Mouse (Mus musculus): ENCODE measurements around the gene Gtpbp1.

Gtpbp1 gene

DNA sequence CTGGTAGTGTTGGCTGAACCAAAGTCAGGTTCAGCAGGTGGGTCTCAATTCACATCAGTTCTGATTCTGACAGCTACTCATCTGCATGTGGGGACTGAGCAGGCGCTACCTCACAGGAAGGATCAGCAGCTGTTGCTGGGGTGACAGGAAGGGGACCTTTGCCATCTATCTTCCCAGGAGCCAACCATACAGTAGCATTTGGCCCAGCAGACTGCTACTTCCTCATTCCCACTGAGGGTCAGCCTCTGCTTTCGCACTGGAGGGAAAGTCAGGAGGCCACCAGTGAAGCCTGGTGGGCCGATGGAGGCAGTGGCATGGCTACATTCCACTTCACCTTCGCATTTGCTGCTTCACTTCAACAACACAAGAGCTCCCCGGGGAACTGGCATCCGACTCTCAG lies 77.7 kb downstream of the Gtpbp1 start:
- TF ChIP-seq GATA4 (IDR thresholded peaks at IDR 0.05; ENCODE audit: insufficient replicate concordance, low read length), result no peak

DNA sequence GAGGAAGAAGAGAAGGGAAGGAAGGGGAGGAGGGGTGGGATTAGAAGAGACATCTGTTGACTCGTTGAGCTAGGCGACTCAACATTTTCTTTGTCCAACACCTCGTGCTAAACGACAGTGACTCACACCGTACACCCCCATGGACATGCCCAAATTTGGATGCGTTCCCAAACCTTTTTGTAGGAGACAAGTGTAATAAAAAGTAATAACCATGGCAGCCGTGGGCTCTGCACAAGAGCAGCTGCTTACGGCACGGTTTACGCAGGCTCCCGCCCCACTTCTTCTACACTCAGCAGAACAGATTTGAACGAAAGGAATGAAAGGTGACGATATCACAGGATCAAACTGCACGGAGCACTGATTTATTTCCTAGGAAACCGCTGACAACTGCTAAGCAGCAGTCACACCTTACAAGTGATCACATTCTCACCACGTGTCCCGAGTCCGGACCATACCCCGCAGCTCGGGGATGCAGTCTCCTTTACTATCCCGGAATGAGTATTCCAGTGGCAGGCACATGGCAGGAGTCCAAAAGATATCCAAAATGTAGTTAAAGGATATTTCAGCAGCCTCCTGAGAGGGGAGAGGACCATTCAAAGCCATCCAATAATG lies 80.1 kb downstream of the Gtpbp1 start:
- no peak for TF ChIP-seq GATA4 (IDR thresholded peaks at IDR 0.05; ENCODE audit: insufficient replicate concordance, low read length)
